Mouse (Mus musculus) liver, embryonic 14.5 days (tissue): ENCODE data around the gene Olfr231. TPM values are rescaled to one million over a fixed set of nuclear protein-coding genes. Genes with fewer than 3 reads are reported as not detected.

Experiments used
- ATAC-seq: fragments of 200-750 bp; cut with Nextera tagmentation; 2 replicates; pipeline ENCODE4 v1.8.0; 2017; ENCODE audit warnings: moderate number of reproducible peaks, mild to moderate bottlenecking, moderate library complexity; ENCODE audit not compliant: insufficient read depth
- DNase-seq, 3 experiments: peaks; one replicate each; pipeline ENCODE4 v3.0.0-alpha.2; 2012 to 2013; ENCODE audit warnings: low read depth in 3 of 3, low spot score in 3 of 3
- H3K27ac ChIP-seq: fragments of 300-500 bp; sonication (generic); 2 replicates; pipeline ENCODE4 v1.5.1; 2014; ENCODE audit warnings: moderate library complexity, mild to moderate bottlenecking, control low read depth, inconsistent platforms
- H3K27me3 ChIP-seq: fragments of 300-500 bp; sonication (generic); 2 replicates; pipeline ENCODE4 v1.6.1; 2014; ENCODE audit warnings: mild to moderate bottlenecking, low read length, moderate library complexity; ENCODE audit not compliant: control insufficient read depth, insufficient read depth
- H3K36me3 ChIP-seq: fragments of 300-500 bp; sonication (generic); replicated peaks from 2 replicates; pipeline ENCODE4 v1.6.1; 2014; ENCODE audit warnings: low read depth; ENCODE audit not compliant: control insufficient read depth, insufficient read depth
- H3K4me1 ChIP-seq, 2 experiments: fragments of 200-500 bp in 1 of 2; fragments of 300-500 bp in 1 of 2; sonication (generic) in 1 of 2; replicated peaks; 2 replicates each; pipeline ENCODE4 v1.6.1; 2012 to 2014; ENCODE audit warnings: antibody characterized with exemption in 1 of 2, inconsistent platforms in 1 of 2, low read length in 1 of 2; ENCODE audit not compliant: control insufficient read depth in 2 of 2, insufficient read depth in 2 of 2
- H3K4me2 ChIP-seq: fragments of 300-500 bp; sonication (generic); 2 replicates; pipeline ENCODE4 v1.6.1; 2014; ENCODE audit warnings: low read depth, mild to moderate bottlenecking, control low read depth, moderate library complexity
- H3K4me3 ChIP-seq, 2 experiments: fragments of 200-500 bp in 1 of 2; fragments of 300-500 bp in 1 of 2; sonication (generic) in 1 of 2; 2 replicates each; pipeline ENCODE4 v1.5.1; 2012 to 2014; ENCODE audit warnings: low read depth in 2 of 2, low read length in 2 of 2, mild to moderate bottlenecking in 2 of 2, control low read depth in 1 of 2, inconsistent platforms in 1 of 2, moderate library complexity in 1 of 2; ENCODE audit not compliant: insufficient read depth in 1 of 2
- H3K9ac ChIP-seq: fragments of 300-500 bp; sonication (generic); replicated peaks from 2 replicates; pipeline ENCODE4 v1.6.1; 2014; ENCODE audit warnings: mild to moderate bottlenecking, control low read depth, moderate library complexity
- H3K9me3 ChIP-seq: fragments of 300-500 bp; sonication (generic); 2 replicates; pipeline ENCODE4 v1.6.1; 2016; ENCODE audit warnings: low read length, mixed read lengths; ENCODE audit not compliant: control insufficient read depth
- CTCF ChIP-seq: IDR thresholded peaks from 2 replicates; pipeline ENCODE4 v1.5.1; 2016; ENCODE audit warnings: antibody characterized with exemption, low read depth, control low read depth
- EP300 ChIP-seq: IDR thresholded peaks from 2 replicates; pipeline ENCODE4 v1.6.1; 2016; ENCODE audit warnings: antibody characterized with exemption, low read depth
- WGBS: fragments of 180-500 bp; shearing (Covaris S2); extraction: QIAGEN DNeasy Blood & Tissue Kit; methylation state at CpG from one replicate; pipeline ENCODE4 v1.1.7; 2014; ENCODE audit not compliant: insufficient replicate concordance; 5-methylcytosine and 5-hydroxymethylcytosine counted together
- polyA plus RNA-seq, 2 experiments: library from polyadenylated mRNA; depleted of rRNA in 1 of 2; stranded (reverse) in 1 of 2; unstranded in 1 of 2; fragments of >200 nt; fragmentation: Nextera tagmentation in 1 of 2; extraction: Ambion mirVana in 1 of 2; gene quantifications; 2 replicates each; pipeline versions ENCODE4 v1.2.1 to v1.2.3; 2012 to 2014

Olfr231 gene
- polyA plus RNA-seq (2012; rRNA removed) = not detected in 2 replicates
- polyA plus RNA-seq (2014; fragmentation: Nextera tagmentation; extraction: Ambion mirVana) = not detected in 2 replicates

GRCm38 (mm10) chr1:174121062-174121461, at the start of gene Olfr231:
Olfr231 (minus strand) TSS chr1:174121162.
- H3K27me3 ChIP-seq = no peaks in the 10 kb centered on the region
- no peaks in the 10 kb centered on the region for H3K36me3 ChIP-seq
- H3K4me2 ChIP-seq = no peak within 1 kb of the TSS
- 45% methylated on average over 2 of the region's 2 CpGs for WGBS
- TF ChIP-seq CTCF (no peak), EP300 (no peak)
- no peak for ATAC-seq
- H3K4me1 ChIP-seq = no peaks in the 10 kb centered on the region
- H3K4me3 ChIP-seq = no peak within 1 kb of the TSS
- no peaks in the 10 kb centered on the region for H3K9me3 ChIP-seq
- no peak for DNase-seq
- H3K9ac ChIP-seq = no peak within 1 kb of the TSS
- H3K27ac ChIP-seq = no peak within 1 kb of the TSS

- no peak overlapping the region for H3K4me3 ChIP-seq
- H3K9me3 ChIP-seq = no peaks in the 10 kb centered on the region
- ATAC-seq (no peak), DNase-seq (peak in 1 of 3 experiments; percentile 61)
- H3K27ac ChIP-seq = no peak overlapping the region; the same call in 1 of the 2 replicates
- H3K27me3 ChIP-seq = no peaks in the 10 kb centered on the region
- H3K36me3 ChIP-seq = peaks cover under 1% of the 10 kb centered on the region
- H3K9ac ChIP-seq = no peak overlapping the region
- TF ChIP-seq EP300 = no peak
- peak; percentile 56 for TF ChIP-seq CTCF
- H3K4me2 ChIP-seq = no peak overlapping the region
- peaks cover 15 to 18% of the 10 kb centered on the region in 2 experiments for H3K4me1 ChIP-seq
These were observed 48.1 kb upstream of the Olfr231 start for GRCm38 (mm10) chr1:174169024-174169423.

GRCm38 (mm10) chr1:174159095-174159494, 38.1 kb upstream of the Olfr231 start:
- Histone ChIP-seq H3K4me3 (no peak overlapping the region), H3K4me2 (no peak overlapping the region), H3K4me1 (peaks cover 0 to 7% of the 10 kb centered on the region in 2 experiments; a peak in 2 of 4 replicates), H3K9ac (no peak overlapping the region), H3K36me3 (no peaks in the 10 kb centered on the region), H3K9me3 (no peaks in the 10 kb centered on the region), H3K27ac (no peak overlapping the region), H3K27me3 (no peaks in the 10 kb centered on the region)
- DNase-seq (no peak), ATAC-seq (peak; percentile 52)
- 32% methylated on average over 10 of the region's 10 CpGs for WGBS
- TF ChIP-seq EP300 = no peak
- no peak for TF ChIP-seq CTCF

- Histone ChIP-seq H3K27ac (no peak overlapping the region), H3K4me1 (peaks cover 0 to 7% of the 10 kb centered on the region in 2 experiments; a peak in 2 of 4 replicates), H3K4me3 (no peak overlapping the region), H3K27me3 (no peaks in the 10 kb centered on the region), H3K9me3 (no peaks in the 10 kb centered on the region), H3K9ac (no peak overlapping the region), H3K4me2 (no peak overlapping the region), H3K36me3 (no peaks in the 10 kb centered on the region)
- ATAC-seq (no peak), DNase-seq (no peak)
- 58% methylated on average over 1 of the region's 1 CpGs for WGBS
- TF ChIP-seq EP300 (no peak), CTCF (no peak)
These were observed 37.5 kb upstream of the Olfr231 start for GRCm38 (mm10) chr1:174158512-174158911.

- H3K4me2 ChIP-seq = no peak overlapping the region
- no peaks in the 10 kb centered on the region for H3K9me3 ChIP-seq
- H3K27me3 ChIP-seq = no peaks in the 10 kb centered on the region
- WGBS = 36% methylated on average over 3 of the region's 3 CpGs
- H3K36me3 ChIP-seq = no peaks in the 10 kb centered on the region
- no peak for ATAC-seq
- H3K4me1 ChIP-seq = peaks cover 0 to 7% of the 10 kb centered on the region in 2 experiments; a peak in 2 of 4 replicates
- H3K9ac ChIP-seq = no peak overlapping the region
- DNase-seq = no peak
- TF ChIP-seq CTCF = no peak
- peak; percentile 22; the same call in 1 of the 2 replicates for TF ChIP-seq EP300
- H3K27ac ChIP-seq = no peak overlapping the region
- H3K4me3 ChIP-seq = no peak overlapping the region
These were observed 36.7 kb upstream of the Olfr231 start for GRCm38 (mm10) chr1:174157622-174158021.
